Mouse (Mus musculus) thymus, postnatal 25 days (tissue): ENCODE data around the gene Ddx39.

Source experiments
- DNase-seq: peaks from one replicate; pipeline ENCODE4 v3.0.0; 2022

Gene Ddx39

DNA sequence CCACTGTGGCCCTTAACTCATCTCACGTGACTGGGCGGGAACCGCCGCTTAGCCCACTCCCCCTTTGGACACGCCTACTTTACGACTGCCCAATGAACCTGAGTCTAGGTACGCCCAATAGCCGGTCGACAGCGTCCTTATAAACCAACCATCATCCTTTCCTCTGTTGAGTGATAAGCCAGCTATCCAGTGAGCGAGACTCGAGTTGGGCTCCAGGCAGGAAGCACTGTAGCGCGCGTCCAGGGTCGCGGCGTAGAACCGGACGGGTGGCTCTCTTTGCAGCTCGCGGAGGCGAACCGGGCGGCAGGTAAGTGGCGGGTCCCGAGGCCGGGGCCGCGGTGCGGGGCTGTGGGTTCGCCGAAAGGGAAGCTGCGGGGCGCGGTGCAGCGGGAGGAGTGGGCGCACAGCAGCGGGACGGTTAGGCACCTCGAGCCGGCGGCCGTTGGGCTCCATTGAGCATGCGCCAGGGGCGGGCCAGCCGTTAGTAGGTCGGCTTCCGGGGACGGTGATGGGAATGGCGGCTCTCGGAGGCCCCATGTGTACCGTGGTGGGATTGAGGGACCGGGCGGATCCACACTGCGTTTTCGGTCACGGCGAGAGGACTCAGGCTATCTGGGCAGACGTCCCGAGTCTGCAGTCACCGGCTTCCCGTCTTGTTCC lies at the start of gene Ddx39:
Gene Ddx39, plus strand, starts transcription at position 147 of the 660 bp plus-strand sequence.
- DNase-seq = peak; percentile 93

DNA sequence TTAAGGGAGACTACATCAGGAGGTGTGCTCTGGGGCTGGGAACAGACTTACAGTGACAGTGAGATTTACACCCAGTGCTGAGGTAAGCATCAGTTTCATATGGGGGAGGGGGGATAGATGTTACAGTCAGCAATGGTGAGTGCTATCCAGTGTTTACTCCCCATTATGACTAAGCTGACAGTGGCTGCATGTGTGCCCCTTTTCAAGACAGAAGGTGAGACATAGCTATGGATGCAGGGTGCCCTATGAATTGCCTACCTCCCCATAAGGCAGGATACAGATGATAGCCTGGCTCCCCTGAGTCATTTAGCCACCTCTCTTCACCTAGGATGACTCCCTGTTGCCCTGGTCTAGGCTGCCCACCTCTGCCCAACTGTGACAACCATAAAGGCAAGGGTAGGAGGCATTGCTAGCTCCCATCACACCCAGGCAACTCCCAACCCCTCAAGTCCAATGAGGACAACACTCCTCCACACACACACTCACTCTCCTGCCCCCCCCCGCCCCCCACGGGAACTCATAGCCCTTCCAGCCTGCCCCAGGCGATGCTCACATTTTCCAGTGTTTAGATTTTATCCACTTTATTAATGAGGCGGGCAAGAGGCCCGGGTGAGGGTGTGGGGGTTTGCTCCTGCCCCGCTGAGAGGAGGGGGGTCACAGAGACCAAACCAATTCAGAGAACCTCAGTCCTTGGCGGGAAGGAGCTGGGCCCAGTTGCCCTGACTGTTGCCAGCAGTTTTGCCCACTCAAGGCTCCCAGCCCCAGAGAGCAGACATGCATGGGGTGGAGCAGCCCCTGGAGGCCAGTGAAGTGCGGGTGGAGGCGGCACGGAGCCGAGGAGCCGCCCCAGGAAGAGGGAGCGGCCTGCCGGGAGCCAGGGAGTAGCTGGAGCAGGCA lies 48.8 kb upstream of the Ddx39 start, which contains the start of gene Ptger1:
Gene Ptger1, plus strand, starts transcription at position 710 of the 897 bp plus-strand sequence.
- DNase-seq = no peak

DNA sequence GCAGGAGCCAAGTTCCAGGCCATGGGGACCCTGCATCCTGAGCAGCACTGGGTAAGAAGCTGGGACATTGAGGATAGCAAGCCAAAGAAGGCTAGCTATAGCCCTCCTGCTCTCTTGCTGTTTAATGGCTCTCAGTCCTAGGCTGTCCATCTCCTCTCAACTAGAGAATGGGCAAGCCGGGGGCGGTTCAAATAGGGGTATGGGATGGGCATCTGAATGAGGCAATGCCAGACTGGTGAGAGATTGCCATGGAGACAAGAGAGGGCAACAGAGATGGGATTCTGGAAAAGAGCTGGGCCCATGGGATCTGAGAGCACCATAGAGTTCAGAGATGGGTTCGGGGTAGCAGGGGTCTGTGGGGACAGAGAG lies 48.1 kb upstream of the Ddx39 start:
- DNase-seq = no peak

DNA sequence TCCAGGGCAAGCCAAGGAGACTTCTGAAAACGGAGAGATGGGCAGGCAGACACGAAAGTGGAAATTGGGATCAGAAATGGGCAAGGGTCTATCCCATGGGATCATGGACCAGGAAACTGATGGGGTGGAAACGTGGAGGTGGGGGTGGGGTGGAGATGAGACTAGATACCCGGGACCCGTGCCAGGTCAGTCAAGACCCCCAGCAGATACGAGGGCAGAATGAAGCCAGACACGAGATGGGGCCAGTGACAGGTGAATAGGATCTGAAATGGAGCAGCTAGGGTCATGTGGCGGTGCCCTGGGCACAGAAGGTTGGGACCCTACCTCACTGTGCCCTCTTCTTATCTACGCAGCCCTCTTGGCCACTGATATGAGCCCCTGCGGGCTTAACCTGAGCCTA lies 47.5 kb upstream of the Ddx39 start:
- DNase-seq = no peak

DNA sequence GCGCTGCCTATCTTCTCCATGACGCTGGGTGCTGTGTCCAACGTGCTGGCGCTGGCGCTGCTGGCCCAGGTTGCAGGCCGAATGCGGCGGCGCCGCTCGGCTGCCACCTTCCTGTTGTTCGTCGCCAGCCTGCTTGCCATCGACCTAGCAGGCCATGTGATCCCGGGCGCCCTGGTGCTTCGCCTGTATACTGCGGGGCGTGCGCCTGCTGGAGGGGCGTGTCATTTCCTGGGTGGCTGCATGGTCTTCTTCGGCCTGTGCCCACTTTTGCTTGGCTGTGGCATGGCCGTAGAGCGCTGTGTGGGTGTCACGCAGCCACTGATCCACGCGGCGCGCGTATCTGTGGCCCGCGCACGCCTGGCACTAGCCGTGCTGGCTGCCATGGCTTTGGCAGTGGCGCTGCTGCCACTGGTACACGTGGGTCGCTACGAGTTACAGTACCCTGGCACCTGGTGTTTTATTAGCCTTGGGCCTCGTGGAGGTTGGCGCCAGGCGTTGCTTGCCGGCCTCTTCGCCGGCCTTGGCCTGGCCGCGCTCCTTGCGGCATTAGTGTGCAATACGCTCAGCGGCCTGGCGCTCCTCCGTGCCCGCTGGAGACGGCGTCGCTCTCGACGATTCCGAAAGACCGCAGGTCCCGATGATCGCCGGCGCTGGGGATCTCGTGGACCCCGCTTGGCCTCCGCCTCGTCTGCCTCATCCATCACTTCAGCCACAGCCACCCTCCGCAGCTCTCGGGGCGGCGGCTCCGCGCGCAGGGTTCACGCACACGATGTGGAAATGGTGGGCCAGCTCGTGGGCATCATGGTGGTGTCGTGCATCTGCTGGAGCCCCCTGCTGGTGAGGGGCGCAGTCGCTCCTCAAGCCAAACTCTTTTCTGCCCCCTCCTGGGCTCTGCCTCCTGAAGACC lies 46.7 kb upstream of the Ddx39 start:
- DNase-seq = peak; percentile 73

DNA sequence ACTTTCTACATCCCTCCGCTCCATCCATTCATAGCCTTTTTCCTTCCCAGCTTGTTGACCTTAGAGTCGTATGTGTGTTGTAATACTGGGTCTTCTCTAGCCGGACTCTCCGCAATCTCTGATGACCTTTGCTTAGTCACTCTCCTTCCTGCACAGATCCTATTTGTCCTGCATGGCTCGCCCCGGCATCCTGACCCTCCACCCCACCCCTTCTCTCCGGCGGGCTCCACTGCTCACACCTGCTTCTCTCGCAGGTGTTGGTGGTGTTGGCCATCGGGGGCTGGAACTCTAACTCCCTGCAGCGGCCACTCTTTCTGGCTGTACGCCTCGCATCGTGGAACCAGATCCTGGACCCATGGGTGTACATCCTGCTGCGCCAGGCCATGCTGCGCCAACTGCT lies 46.0 kb upstream of the Ddx39 start:
- no peak for DNase-seq

DNA sequence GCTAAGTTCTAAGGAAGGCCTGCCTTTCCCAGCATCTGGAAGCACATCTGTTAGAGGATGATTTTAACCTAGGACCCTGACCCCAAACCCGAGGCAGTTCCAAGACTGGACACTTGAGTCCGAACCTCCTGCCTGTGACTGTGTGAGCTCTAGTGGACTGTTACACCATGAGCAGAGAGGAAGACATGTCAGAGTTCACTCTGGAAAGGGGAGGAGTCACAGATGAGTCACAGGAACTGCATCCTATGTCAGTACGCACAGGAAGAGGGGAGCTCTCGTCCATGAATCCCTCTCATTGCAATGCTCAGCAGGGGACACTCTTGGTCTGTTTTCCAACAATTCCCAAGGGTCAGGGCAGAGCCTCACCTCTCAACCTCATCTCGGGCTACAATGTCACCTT lies 42.0 kb upstream of the Ddx39 start:
- no peak for DNase-seq

DNA sequence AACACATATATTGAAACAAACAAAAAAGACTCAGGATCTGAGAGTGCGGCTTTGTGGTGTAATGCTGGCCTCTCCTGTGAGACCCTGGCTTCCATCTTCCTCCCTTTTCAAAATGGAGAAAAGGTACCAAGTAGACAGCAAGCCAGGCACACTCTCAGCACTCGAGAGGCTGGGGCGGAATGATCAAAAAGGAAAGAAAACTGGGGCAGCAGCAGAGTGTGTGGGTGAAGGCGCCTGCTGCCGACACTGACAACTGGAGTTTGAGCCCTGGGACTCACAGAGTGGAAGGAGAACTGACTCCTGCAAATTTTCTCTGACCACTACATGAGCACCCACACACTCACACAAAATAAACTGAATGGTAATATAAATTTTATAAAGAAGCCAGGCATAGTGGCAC lies 40.5 kb upstream of the Ddx39 start:
- no peak for DNase-seq

DNA sequence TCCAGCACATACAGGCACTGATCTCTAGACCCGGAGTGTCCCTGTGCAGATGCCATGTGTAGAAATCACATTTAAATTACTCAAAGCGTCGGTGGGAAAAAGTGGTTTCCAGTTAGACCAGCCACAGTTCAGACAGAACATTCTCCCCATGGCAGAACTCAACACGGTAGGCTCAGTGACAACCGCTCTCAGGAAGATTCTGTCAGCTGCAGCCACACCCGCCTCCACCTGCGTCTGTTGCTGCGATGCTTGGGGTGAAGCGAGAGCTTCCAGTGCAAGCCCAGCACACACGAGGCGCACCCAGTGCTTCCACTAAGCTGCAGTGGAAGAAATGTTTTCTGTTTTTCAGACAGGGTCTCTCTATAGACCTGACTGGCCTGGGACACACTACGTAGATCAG lies 35.1 kb upstream of the Ddx39 start:
- no peak for DNase-seq

DNA sequence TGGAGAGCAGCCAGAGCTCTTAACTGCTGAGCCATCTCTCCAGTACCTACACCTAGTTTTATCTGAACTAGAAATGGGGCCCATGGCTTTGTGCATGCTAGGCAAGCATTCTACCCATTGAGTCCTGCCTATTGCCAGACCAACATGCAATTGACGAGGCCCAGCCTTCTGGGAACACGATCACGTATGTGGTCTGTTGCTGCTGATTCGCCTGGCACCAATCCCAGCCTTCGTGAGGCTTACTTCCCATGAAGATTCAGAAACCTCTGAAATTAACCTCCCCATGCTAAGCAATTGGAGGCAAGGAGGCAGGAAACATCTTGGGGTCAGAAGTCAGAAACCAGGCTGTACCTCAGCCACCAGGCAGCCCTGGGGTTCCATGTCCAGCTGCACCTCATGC lies 34.4 kb upstream of the Ddx39 start:
- no peak for DNase-seq

DNA sequence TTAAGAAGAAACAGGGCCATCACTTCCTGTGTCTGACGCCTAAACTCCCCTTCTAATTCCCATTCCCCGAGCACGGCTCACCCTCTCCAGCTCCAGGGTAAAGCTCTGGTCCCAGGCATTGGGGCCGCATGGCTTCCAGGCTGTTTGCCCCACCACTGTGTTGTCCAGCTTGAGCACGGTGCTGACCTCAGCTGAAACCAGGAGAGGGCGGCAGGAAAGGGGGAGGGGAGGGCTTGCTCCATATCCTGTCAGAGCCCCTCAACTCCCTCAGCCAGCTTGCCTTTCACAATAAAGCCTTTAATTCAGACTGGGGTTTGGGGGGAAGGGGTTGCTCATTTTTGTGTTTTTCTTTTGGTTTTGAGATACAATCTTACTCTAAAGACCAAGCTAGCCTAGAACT lies 33.9 kb upstream of the Ddx39 start:
- no peak for DNase-seq

DNA sequence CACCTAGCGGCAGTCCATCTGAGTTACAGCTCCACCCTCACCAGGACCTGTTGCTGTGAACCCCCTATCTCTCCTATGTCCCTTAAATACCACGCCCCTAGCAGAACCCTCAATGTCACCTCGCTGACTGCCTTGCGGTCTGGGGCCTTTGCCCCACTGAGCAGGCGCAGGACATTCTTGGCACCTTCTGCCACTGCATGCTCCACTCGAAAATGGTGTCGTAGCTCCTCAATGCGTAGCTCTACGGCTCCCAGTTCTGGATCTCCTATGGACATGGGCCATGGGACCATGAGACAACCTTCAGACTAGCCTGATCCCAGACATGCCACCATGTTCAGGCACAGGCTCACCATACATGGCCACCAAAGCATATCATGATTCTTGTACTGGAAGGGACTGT lies 30.5 kb upstream of the Ddx39 start:
- no peak for DNase-seq

DNA sequence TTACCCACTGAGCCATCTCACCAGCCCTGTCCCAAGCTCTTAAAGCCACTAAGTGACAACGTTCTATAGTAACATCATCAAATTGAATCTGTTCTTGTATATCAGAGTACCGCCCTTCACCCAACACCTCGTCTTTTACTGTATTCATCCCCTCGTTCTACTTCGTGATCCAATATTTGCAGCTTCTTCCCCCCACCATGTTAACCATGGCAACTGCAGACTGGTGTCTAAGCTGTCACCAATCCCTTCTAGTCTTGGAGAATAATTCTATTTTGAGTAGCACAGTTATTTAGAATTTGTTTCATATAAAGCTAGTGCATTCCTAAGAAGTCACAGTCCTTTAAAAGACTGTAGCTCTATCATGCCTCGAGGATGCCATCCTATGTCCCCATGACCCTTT lies 25.7 kb upstream of the Ddx39 start:
- DNase-seq = no peak

DNA sequence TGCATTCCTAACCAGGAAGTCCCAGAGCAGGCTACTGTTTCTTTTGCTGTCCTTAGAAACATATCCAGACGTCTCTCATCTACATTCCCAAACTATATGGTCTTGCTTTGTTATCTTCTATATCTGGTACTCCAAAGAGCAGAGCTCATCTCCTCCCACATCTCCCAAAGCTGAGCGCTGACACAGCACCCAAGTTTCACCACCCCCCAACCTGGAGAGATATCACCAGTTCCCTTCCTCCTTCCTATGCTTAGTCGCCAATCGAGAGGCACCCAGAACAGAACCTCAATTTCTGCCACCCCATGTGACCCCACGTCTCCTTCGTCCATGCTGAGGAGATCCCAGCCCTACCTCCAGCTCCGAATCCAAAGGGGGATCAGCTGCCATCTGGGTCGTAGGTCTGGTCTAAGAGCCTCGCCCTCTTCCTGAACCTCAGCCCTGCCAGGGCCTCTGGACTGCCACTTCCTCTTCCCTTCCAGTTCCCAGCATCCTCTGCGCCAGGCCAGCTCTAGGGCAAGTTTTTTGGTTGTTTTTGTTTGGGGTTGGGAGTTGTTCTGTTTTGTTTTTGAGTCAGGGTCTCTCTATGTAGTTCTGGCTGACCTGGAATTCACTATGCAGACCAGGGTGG lies 21.3 kb upstream of the Ddx39 start:
- peak; percentile 44 for DNase-seq

DNA sequence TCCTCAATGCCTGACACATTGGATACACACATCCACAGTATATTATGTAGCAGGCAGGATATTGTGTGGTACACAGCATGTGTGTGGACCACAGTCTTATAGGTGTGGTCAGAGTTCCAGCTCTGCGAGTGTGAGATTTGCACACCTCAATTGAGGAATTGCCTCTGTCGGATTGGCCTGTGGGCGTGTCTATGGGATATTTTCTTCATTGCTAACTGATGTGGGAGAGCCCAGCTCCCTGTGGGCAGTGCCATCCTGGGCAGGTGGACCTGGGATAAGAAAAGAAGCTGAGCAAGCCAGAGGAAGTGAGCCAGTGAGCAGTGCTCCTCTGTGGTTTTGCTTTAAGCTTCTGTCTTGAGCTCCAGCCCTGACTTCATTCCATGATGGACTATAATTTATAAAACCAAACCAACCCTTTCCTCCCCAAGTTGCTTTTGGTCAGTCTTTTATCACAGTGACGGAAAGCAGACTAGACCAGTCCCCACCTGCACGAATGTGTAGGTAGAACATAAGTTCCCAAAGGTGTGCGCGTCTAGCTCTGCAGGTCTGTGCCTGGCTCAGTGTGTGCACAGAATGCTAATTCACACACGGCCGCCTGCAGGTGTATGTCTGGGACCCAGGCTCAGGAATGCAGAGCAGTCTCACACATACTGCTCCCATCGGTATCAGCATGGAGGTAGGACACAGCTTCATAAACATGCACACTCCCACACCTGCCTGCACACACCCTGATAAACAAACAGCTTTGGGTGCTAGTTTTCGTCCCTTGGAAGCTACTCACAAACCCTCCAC lies 20.4 kb upstream of the Ddx39 start:
- DNase-seq = peak; percentile 15

DNA sequence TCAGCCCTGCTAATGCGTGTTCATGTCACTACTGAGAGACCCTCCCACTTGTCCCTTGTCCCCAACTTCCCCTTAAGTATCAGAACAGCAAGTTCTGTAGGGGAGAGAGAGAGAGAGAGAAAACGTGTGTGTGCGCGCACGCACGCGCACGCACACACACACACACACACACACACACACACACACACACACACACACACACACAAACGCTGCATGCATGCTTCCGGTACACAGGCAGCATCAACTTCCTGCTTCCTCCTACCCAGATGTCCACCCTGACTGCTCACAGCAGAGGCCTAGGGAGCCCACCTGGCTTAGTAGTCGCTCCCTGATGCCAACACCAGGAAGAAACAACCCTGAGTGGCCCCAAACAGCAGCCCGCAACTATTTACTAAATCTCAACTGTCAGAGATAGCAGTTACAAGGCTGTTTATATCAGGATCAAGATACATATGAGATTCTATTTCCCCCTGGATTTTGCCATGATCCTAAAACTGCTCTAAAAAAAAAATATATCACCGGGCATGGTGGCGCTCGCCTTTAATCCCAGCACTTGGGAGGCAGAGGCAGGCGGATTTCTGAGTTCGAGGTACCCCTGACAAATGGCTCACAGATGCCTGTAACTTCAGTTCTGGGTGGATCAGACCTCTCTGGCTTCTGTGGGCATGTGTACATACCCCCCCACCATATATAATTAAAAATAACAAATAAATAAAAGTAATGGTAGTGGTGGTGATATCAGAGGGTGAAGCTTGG lies 19.4 kb upstream of the Ddx39 start:
- peak; percentile 68 for DNase-seq

DNA sequence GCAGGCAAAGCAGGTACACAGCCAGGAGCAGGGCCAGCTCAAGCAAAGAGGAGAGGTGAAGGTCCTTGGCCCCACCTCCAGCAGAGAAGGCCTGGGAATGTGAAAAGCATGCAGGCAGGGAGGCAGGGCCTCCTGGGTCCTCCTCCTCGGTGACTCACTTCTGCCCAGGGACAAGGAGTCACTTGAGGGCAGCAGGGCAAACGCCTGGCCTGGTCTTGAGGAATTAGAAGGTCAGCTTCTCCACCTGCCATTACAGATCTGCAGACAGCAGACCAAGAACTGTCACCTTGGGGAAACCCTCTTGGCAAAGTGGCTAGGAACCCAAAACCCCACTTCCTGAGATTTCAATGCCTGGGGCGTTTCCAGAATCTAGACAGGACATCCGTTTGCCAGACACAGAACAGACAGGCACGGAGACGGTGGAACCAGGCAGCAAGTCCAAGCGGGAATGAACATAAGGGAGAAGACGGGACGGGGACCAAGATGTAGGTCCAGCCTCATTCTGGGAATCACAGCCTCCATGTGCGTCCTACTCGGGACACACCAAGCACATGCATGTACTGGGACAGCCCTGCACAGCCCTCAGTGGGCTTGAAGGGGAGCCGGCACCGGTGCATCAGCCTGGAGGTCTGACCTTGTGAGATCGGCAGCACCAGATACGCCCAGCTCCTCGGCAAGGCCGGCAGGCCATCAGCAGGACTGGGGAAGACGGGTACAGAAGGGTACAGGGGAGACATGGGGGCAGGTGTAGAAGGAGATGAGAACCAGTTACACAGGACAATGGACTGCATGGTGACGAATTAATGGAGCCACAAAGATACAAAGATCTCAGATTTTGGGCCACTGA lies 17.4 kb upstream of the Ddx39 start:
- DNase-seq = peak; percentile 18

DNA sequence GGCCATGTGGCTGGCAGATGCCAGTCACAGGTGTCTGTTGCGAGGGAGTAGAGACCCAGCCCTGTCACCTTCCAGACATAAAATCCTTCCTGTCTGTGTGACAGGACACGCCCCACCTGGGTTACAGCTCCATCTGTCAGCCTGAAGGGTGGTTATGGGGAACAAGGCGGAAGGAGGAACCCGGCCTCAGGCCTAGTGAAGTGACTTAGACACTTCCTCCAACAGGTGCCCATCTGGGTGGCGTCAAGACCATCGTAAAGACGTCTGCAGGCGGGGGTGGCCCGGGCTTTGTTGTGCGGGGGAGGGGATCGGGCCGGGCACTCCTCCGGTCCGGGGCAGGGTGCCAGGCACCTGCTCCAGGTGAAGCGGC lies 16.7 kb upstream of the Ddx39 start:
- DNase-seq = peak; percentile 81

DNA sequence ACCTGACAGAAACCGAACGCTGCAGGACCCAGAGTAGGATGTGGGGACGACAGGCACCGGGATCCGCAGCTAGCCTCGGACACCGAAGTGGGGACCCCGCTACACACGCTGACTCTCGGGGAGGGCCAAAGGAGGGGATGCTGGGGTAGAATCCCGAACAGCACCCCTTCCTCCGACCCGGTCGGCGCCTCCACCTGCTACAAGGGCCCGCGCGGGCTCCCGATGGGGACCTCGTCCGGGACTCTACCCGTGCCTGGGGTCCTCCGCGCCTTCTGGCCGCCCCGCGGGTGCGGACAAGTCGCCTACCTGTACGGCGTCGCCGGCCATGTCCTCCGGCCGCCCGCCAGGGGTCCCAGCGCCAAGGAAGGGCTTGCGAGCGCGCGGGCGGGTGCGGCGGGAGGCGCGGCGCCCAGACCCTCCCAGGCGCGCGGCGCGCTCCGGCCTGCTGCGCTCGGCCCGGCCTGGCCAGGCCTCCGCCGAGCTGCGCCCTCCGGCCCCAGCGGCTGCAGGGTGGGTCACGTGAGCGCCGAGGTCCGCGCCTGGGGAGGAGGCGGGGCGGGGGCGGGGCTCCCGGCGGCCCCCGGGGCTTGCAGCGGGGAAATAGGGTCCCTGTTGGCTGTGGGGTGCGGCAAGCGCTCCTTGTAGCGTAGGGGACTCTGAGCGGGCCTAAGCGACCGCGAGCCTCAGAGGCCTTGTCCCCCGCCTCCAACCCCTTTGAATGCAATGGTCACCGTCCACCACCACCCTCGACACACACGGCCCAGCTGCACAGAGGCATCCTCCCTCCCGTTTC lies 16.1 kb upstream of the Ddx39 start, which contains the start of gene Pkn1:
Gene Pkn1, minus strand, starts transcription at position 519 of the 793 bp plus-strand sequence.
- peak; percentile 75 for DNase-seq
